Mouse (Mus musculus) stomach, postnatal 0 days (tissue): ENCODE results near the gene Il27ra.

Experiments
- CTCF ChIP-seq: IDR thresholded peaks from 2 replicates; pipeline ENCODE4 v1.5.1; 2016; ENCODE audit warnings: antibody characterized with exemption, low read depth, mild to moderate bottlenecking, moderate library complexity
- EP300 ChIP-seq: optimal IDR thresholded peaks from 2 replicates; pipeline ENCODE3; 2016; ENCODE audit warnings: antibody characterized with exemption

GRCm38 (mm10) chr8:84079206-84079605 lies 36.8 kb upstream of the Il27ra start:
- TF ChIP-seq EP300 (no peak), CTCF (no peak)
